Mouse (Mus musculus): ENCODE measurements around the gene Ppm1h. TPM values are rescaled to one million over a fixed set of nuclear protein-coding genes. Genes with fewer than 3 reads are reported as not detected.

Gene Ppm1h
- total and polyA plus RNA-seq, 2 experiments from 2014 or later = 4.9 to 6.1 TPM

DNA sequence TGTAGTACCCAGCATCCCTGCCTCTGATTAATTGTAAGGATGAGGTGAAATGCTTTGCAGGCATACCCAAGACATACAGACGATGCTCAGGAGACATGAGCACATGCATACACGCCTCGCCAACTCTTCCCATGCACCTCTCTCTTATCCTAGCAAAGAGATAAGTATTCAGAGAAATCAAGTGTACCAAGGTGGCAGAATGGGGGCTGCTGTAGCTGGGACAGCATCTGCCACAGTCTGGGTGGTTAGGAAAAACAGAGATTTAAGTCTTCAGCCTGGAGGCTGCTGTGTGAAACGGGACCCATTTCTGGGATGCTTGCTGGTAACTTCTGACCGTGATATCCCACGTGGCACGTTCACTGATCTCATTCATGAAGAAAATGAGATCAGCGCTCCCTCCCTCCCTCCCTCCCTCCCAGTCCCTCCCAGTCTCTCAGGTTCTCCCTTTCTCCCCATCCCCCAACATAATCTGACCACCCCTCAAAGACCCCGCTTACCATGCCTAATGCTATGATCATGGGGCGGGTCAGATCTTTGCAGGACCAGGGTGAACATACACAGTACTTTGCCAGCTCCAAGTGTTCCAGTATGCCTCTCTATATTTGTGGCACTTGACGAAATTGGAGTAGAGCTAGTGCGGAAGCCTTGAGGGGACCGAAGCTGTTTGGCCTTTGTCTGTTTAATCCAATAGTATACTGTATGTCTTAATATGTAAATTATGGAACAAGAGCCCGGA is 38.3 kb downstream of the Ppm1h start:
- no peaks in the 10 kb centered on the region for H3K27me3 ChIP-seq (ENCODE audit: control insufficient read depth, insufficient read depth, low read length)
- 0 out of 2 replicates have a peak, but pooled peaks cover 6% of the 10 kb centered on the region for H3K4me1 ChIP-seq (ENCODE audit: control insufficient read depth, insufficient read depth)
- DNase-seq (ENCODE audit: low spot score) (no peak), ATAC-seq (ENCODE audit: insufficient read depth, low read depth) (no peak)
- no peak overlapping the region for H3K4me2 ChIP-seq (ENCODE audit: low read depth, low read length)
- WGBS = 71% methylated on average over 14 of the region's 14 CpGs
- no peaks in the 10 kb centered on the region for H3K9me3 ChIP-seq (replicated peaks; ENCODE audit: control insufficient read depth, low read length)
- H3K9ac ChIP-seq (replicated peaks; ENCODE audit: low read depth, low read length) = no peak overlapping the region
- H3K27ac ChIP-seq (ENCODE audit: low read depth) = no peak overlapping the region
- H3K36me3 ChIP-seq (replicated peaks; ENCODE audit: control insufficient read depth, insufficient read depth, low read length) = no peaks in the 10 kb centered on the region
- no peak for TF ChIP-seq EP300 (IDR thresholded peaks at IDR 0.05; ENCODE audit: low read depth)
- TF ChIP-seq CTCF (IDR thresholded peaks at IDR 0.05; ENCODE audit: low read depth) = no peak
- no peak overlapping the region for H3K4me3 ChIP-seq (ENCODE audit: low read depth, low read length)

DNA sequence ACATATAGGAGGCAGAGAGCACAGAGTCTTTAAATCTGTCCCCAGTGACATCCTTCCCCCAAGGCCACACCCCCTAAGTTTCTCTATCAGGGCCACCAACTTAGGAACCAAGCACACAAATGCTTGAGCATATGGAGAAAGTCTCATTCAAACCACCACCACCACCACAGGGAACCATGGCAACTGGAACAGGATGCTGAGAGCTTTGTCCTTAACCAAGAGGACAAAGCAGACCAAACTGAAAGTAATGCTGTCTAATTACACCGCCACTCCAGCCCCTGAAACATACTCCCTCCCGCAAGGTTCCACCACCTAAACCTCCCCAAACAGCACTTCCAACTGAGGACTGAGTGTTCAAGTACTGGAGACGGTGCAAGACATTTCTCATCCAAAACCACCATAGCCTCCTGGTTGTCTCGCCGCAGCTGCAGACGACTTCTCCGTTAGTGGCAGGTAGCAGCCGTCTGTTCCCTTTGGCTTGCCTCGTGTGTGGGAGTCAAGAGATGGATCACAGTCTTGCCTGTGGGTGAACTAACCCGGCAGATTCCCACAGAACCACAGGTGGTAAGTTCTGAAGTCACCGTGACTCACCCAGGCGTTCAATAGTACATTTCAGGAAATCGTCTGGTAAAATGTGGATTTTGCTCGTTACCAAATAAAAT is 39.3 kb downstream of the Ppm1h start:
- no peaks in the 10 kb centered on the region for H3K27me3 ChIP-seq (ENCODE audit: control insufficient read depth, insufficient read depth, low read length)
- 68% methylated on average over 14 of the region's 14 CpGs for WGBS
- H3K9me3 ChIP-seq (replicated peaks; ENCODE audit: control insufficient read depth, low read length) = no peaks in the 10 kb centered on the region
- no peak overlapping the region for H3K9ac ChIP-seq (replicated peaks; ENCODE audit: low read depth, low read length)
- no peaks in the 10 kb centered on the region for H3K36me3 ChIP-seq (replicated peaks; ENCODE audit: control insufficient read depth, insufficient read depth, low read length)
- no peak overlapping the region for H3K4me3 ChIP-seq (ENCODE audit: low read depth, low read length)
- H3K27ac ChIP-seq (ENCODE audit: low read depth) = no peak overlapping the region
- no peak for DNase-seq (ENCODE audit: low spot score)
- H3K4me1 ChIP-seq (ENCODE audit: control insufficient read depth, insufficient read depth) = 0 out of 2 replicates have a peak, but pooled peaks cover 6% of the 10 kb centered on the region
- no peak for ATAC-seq (ENCODE audit: insufficient read depth, low read depth)
- no peak overlapping the region for H3K4me2 ChIP-seq (ENCODE audit: low read depth, low read length)
- TF ChIP-seq EP300 (IDR thresholded peaks at IDR 0.05; ENCODE audit: low read depth) (no peak), CTCF (IDR thresholded peaks at IDR 0.05; ENCODE audit: low read depth) (no peak)

GRCm38 (mm10) chr10:122718951-122719350 is 40.4 kb downstream of the Ppm1h start:
- 72% methylated on average over 6 of the region's 7 CpGs for WGBS
- DNase-seq (ENCODE audit: low spot score) = no peak
- H3K9me3 ChIP-seq (replicated peaks; ENCODE audit: control insufficient read depth, low read length) = no peaks in the 10 kb centered on the region
- no peak overlapping the region for H3K9ac ChIP-seq (replicated peaks; ENCODE audit: low read depth, low read length)
- H3K4me3 ChIP-seq (ENCODE audit: low read depth, low read length) = no peak overlapping the region
- 0 out of 2 replicates have a peak, but pooled peaks cover 6% of the 10 kb centered on the region for H3K4me1 ChIP-seq (ENCODE audit: control insufficient read depth, insufficient read depth)
- H3K27ac ChIP-seq (ENCODE audit: low read depth) = no peak overlapping the region
- no peak for ATAC-seq (ENCODE audit: insufficient read depth, low read depth)
- H3K27me3 ChIP-seq (ENCODE audit: control insufficient read depth, insufficient read depth, low read length) = no peaks in the 10 kb centered on the region
- H3K4me2 ChIP-seq (ENCODE audit: low read depth, low read length) = no peak overlapping the region
- no peaks in the 10 kb centered on the region for H3K36me3 ChIP-seq (replicated peaks; ENCODE audit: control insufficient read depth, insufficient read depth, low read length)
- no peak for TF ChIP-seq EP300 (IDR thresholded peaks at IDR 0.05; ENCODE audit: low read depth)
- no peak for TF ChIP-seq CTCF (IDR thresholded peaks at IDR 0.05; ENCODE audit: low read depth)

GRCm38 (mm10) chr10:122722111-122722510 is 43.5 kb downstream of the Ppm1h start:
- ATAC-seq (ENCODE audit: insufficient read depth, low read depth) (no peak), DNase-seq (ENCODE audit: low spot score) (no peak)
- Histone ChIP-seq H3K9ac (replicated peaks; ENCODE audit: low read depth, low read length) (no peak overlapping the region), H3K4me3 (ENCODE audit: low read depth, low read length) (no peak overlapping the region), H3K27ac (ENCODE audit: low read depth) (no peak overlapping the region), H3K27me3 (ENCODE audit: control insufficient read depth, insufficient read depth, low read length) (no peaks in the 10 kb centered on the region), H3K4me1 (ENCODE audit: control insufficient read depth, insufficient read depth) (peaks cover 6% of the 10 kb centered on the region; the same call in 1 of the 2 replicates), H3K36me3 (replicated peaks; ENCODE audit: control insufficient read depth, insufficient read depth, low read length) (no peaks in the 10 kb centered on the region), H3K4me2 (ENCODE audit: low read depth, low read length) (no peak overlapping the region), H3K9me3 (replicated peaks; ENCODE audit: control insufficient read depth, low read length) (no peaks in the 10 kb centered on the region)
- no peak for TF ChIP-seq EP300 (IDR thresholded peaks at IDR 0.05; ENCODE audit: low read depth)
- no peak for TF ChIP-seq CTCF (IDR thresholded peaks at IDR 0.05; ENCODE audit: low read depth)
- 71% methylated on average over 6 of the region's 6 CpGs for WGBS

DNA sequence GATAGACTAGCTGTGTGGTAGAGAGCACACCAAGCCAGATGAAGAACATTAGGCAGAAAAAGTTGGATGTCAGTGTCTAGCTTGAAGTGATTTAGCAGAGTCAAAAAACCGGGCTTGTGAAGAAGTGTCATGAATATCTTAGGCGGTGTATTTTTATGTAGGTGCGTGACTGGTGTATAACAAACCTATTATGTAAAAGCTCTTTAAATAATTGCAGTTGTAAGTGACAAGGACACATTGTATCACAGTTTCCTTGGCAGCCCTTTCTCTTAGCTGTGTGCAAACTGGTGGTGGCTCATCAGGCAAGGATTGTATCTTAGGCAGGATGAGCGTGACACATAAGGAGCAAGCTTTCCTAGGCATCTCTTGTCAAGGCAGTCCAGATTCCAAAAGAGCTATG is 46.1 kb downstream of the Ppm1h start:
- Histone ChIP-seq H3K27ac (ENCODE audit: low read depth) (no peak overlapping the region), H3K4me1 (ENCODE audit: control insufficient read depth, insufficient read depth) (peaks cover 6% of the 10 kb centered on the region; the same call in 1 of the 2 replicates), H3K4me3 (ENCODE audit: low read depth, low read length) (no peak overlapping the region), H3K27me3 (ENCODE audit: control insufficient read depth, insufficient read depth, low read length) (no peaks in the 10 kb centered on the region), H3K4me2 (ENCODE audit: low read depth, low read length) (no peak overlapping the region), H3K36me3 (replicated peaks; ENCODE audit: control insufficient read depth, insufficient read depth, low read length) (no peaks in the 10 kb centered on the region), H3K9ac (replicated peaks; ENCODE audit: low read depth, low read length) (no peak overlapping the region), H3K9me3 (replicated peaks; ENCODE audit: control insufficient read depth, low read length) (no peaks in the 10 kb centered on the region)
- DNase-seq (ENCODE audit: low spot score) (no peak), ATAC-seq (ENCODE audit: insufficient read depth, low read depth) (no peak)
- WGBS = 76% methylated on average over 4 of the region's 4 CpGs
- TF ChIP-seq CTCF (IDR thresholded peaks at IDR 0.05; ENCODE audit: low read depth) (no peak), EP300 (IDR thresholded peaks at IDR 0.05; ENCODE audit: low read depth) (no peak)
